Mouse (Mus musculus) cerebellum, adult 11-12 months (tissue): ENCODE data around the gene Col4a3bp.

Source experiments
- DNase-seq: peaks from one replicate; pipeline ENCODE4 v3.0.0; 2022

Gene Col4a3bp

GRCm38 (mm10) chr13:96542081-96542889 is at the start of gene Col4a3bp, which contains the start of gene Polk:
Col4a3bp (plus strand) TSS chr13:96542618.
Polk (minus strand) TSS chr13:96542579.
- peak; percentile 97 for DNase-seq

DNA sequence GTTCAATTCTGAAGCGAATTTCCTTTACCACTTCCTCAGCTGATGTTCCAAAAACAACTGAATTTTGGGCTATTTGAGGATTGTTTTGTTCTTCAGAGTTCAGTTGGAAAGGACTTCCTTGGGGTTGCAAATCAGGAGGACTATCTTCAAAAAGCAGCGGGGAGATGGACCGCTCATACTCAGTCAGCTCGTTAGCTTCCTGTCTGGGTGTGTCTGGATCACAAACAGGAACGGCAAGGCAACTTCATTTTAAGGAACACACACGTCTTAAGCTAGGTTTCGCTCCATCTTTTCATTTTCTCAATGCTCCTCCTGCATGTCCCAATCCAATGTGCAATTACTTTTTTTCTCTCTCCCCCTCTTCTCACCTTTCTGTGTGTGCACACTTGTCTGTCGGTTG is 45.8 kb upstream of the Col4a3bp start:
- no peak for DNase-seq

- no peak for DNase-seq
Measured at GRCm38 (mm10) chr13:96499891-96500290, 42.5 kb upstream of the Col4a3bp start.

- DNase-seq = no peak
Measured at GRCm38 (mm10) chr13:96505661-96506060, 36.8 kb upstream of the Col4a3bp start.

GRCm38 (mm10) chr13:96506313-96506712 is 36.1 kb upstream of the Col4a3bp start:
- no peak for DNase-seq

DNA sequence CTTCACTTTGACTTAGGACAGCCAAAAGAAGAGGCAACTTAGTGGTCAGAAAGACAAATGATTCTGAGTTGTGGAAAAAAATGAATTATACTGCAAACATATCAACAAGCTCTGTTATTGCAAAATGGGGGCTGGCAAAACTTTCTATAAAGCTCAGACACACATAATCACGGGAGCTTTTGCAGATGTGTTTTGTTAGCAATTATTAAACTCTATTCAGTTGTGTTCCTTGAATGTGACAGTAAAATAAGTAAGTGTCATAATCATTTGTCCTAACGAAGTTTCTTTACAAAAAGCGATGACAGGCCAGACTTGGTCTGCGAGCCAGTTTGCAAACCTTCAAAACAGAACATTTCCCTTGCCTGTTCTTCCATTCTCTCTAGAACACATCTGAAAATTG is 34.9 kb upstream of the Col4a3bp start:
- DNase-seq = no peak

GRCm38 (mm10) chr13:96510635-96511034 is 31.8 kb upstream of the Col4a3bp start:
- DNase-seq = no peak

- DNase-seq = no peak
Measured at GRCm38 (mm10) chr13:96511262-96511661, 31.2 kb upstream of the Col4a3bp start.

- no peak for DNase-seq
Measured at GRCm38 (mm10) chr13:96511893-96512292, 30.5 kb upstream of the Col4a3bp start.

DNA sequence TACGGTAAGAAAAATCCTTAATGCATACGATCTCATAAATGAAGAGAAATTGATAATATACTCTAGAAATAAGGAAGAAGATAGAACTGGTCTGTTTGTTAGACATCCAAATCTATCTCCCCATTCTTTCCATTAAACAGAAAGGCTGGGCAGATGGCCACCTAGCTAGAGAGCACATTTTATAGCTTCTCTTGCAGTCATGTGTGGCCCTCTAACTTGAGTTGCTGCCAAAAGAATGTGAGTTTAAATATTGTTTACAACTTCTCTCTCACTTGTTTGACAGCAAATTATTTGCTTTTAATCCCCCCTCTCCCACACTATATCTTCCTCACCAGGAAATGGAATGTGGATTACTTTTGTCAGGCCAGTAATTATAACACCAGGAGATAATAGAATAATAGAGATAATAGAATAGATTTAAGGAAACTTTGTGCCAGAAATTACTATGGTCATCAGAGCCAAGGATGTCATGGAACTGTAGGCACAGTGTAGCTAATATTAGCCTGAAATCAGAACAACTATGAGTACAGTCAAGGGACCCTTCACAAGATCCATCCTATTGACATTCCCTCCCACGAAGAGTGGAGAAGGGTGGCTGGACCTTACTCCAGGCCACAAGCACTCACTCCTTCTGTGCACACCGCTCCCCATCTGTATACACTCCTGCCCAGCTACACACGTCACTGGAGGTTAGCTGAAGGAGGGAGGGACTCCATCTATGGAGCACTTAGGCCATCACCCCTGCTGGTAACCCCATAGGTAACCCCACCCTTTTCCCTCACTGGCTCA is 28.1 kb upstream of the Col4a3bp start:
- no peak for DNase-seq

GRCm38 (mm10) chr13:96516249-96516648 is 26.2 kb upstream of the Col4a3bp start:
- no peak for DNase-seq

GRCm38 (mm10) chr13:96517335-96517734 is 25.1 kb upstream of the Col4a3bp start:
- DNase-seq = no peak

DNA sequence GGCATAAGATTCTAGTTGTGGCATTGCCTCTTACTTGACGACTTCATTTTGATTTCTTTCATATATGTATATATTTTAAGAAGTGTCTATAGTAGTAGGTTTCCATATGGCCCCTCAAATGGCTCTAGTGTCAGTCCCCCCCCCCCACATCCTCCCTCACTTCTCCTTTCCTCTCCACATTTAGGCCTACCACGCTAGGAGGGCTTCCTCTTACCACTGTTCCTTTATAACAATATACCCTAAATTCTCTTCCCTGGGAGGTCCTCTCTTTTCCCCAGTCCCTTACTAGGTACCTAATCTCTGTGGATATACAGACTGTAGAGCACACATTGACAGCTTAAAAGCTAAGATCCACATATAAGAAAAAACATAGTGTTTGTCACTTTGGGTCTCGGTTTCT is 21.1 kb upstream of the Col4a3bp start:
- DNase-seq = no peak

- DNase-seq = no peak
Measured at GRCm38 (mm10) chr13:96527022-96527421, 15.4 kb upstream of the Col4a3bp start.

DNA sequence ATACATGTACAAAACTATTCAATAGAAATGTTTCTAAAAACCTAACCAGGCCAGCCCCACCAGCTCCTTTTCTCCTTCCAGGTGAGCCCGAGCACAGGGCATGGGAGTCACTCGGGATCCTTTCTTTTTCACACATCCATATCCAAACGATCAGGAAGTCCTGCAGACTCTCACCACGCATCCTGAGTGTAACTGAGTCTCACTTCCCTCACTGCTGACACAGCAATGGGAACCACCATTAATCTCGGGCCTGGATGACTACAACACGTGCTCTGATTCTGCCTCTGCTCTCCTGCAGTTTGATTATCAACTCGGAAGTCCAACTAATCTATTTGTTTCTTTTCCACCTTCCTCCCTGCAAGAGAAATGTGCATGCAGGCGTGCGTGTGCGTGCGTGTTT is 14.6 kb upstream of the Col4a3bp start:
- no peak for DNase-seq

- no peak for DNase-seq
Measured at GRCm38 (mm10) chr13:96528776-96529175, 13.6 kb upstream of the Col4a3bp start.

- DNase-seq = no peak
Measured at GRCm38 (mm10) chr13:96529542-96529941, 12.9 kb upstream of the Col4a3bp start.

DNA sequence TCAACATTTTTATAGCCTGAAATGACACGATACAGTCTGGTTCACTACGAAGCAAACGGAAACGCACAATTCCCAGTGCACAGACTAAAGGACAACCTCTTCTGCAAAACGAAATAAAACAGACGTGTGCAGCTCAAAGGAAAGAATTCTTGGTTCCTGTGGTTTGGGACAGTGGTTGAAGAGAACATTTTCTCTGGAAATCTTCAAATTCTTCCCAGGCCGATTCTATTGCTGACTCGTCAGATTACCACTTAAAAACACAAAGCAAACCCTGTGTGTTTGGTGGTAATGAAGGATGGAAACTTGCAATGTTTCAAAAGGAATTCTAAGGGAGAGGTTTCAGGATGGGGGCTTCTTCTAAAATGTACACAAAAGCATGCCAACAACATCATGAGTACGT is 12.4 kb upstream of the Col4a3bp start:
- DNase-seq = no peak

DNA sequence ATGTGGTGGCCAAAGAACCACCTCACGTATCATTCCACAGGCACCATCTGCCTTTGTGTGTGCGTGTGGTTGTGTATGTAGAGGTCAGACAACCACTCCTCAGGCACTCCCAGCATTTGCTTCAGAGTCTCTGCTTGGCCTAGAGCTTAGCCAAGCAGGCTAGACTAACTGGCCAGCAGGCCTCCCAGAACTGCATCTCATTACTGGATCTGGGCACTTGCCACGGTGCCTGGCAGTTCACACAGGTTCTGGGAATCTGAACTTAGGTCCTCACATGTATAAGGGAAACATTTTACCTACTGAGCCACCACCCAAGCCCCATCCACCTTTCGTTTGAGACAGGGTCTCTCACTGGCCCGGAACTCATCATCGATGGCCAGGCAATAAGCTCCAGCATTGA is 10.2 kb upstream of the Col4a3bp start:
- DNase-seq = no peak

DNA sequence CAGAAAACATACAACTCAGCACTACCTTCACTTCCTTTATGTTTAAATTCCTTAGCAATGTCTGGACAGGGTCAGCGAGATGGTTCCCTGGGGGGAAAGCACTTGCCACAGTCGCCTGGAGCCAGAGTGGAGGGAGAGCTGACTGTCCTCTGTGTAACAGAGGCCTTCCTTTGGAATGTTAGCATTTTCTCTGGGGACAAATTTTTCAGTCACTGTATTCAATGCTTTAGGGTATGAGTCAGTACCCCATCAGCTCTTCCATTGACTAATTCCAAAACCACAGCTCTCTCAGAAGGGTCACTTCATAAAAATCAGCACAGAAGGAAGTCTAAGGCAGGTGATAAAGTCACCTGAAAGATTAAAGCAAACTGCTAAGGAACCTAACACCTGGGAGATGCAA is 8.7 kb upstream of the Col4a3bp start:
- DNase-seq = no peak

- no peak for DNase-seq
Measured at GRCm38 (mm10) chr13:96536821-96537572, 5.4 kb upstream of the Col4a3bp start.

DNA sequence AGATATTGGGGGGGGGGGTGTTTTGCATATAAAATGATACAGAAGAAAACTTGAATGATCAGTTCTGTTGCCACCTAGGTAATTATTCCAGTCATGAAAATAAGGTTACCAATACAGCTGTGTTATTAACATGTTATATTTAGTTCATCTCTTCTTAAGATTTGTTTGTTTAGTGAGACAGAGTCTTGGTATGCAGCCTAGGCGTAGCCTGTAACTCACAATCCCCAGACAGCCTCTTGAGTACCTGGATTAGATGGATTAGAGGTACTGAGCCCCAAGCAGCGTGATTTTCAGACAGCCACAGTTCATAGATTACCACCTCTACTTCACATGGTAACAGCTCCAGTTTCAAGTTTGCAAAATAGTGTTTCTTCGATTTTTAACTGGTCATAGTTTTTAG is 4.3 kb upstream of the Col4a3bp start:
- no peak for DNase-seq

GRCm38 (mm10) chr13:96541381-96541780 is 1.0 kb upstream of the Col4a3bp start:
- no peak for DNase-seq
